ENCODE assay signal across 17 mouse cellular contexts in the genomic region with DNA sequence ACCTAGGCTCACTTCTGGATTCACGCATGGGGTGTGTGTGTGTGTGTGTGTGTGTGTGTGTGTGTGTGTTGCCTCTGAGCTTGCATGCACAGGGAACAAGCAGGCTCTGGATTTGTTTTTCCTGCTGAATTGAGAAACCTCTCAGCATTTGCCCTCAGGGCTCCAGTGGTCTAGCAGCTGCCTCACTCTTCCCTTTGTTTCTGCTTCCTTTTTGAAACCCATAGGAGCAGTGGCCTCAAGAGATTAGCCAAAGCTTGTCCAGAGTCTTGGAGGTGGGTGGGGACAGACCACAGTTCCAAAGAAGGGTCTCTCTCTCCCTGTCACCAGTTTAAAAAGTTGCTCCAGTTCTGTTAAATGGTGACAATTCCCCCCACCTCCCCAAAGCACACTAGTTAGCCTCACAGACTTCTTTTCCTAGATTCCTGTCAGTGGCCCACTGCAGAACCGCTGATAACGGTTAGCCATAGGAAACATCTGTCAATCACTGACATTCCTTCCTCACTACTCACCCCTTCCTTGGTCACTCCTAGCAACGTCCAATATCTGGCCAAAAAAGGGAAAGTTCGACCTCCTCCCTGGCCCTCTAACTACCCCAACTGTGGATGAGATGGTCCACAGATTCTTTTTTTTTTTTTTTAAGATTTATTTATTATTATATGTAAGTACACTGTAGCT. TPM values are rescaled to one million over a fixed set of nuclear protein-coding genes. Genes with fewer than 3 reads are reported as not detected.
A peak's percentile ranks its signal among the peaks of the same experiment; 100 is the strongest.
DNase-seq lines count a peak whose midpoint lies in the region; ATAC-seq lines count a peak whose summit lies in the region.
"Had no signal": no experiment of that assay in that cellular context is flagged by ENCODE, and none has a peak within 500 bp of the region (broad histone marks: within the 10 kb centered on the region; RNA-seq: fewer than 3 reads in every experiment).

No protein-coding gene starts in this region.

- DNase-seq in forebrain, embryonic 10.5 days (ENCODE audit: extremely low spot score, low spot score): no peak
- DNase-seq in forebrain, embryonic 11.5 days (ENCODE audit: low spot score): no peak
- peak; percentile 29 for DNase-seq in midbrain, embryonic 10.5 days (ENCODE audit: low spot score)
- DNase-seq in ZHBTc4 (ENCODE audit: low read depth, low spot score): peak; percentile 64
- DNase-seq in urinary bladder, postnatal 4 days (ENCODE audit: low spot score in 2 of 2): no peak
- no peak for DNase-seq in B cell, adult 2 months
- DNase-seq: adrenal gland, postnatal 14 days; cerebellum, postnatal 36 days; heart, adult 2 months; kidney, adult 8-10 months; lung, postnatal 36 days; right cerebral cortex, postnatal 4 days had no signal

- peak overlapping the region; percentile 35; the same call in 1 of the 2 replicates for H3K27ac ChIP-seq in forebrain, embryonic 10.5 days
- H3K27ac ChIP-seq in forebrain, embryonic 11.5 days (ENCODE audit: low read depth, low read length): no peak overlapping the region
- H3K27ac ChIP-seq in midbrain, embryonic 10.5 days (replicated peaks): peak overlapping the region; percentile 64
- no peak overlapping the region for H3K27ac ChIP-seq in midbrain, embryonic 16.5 days (ENCODE audit: low read length)
- H3K27ac ChIP-seq in limb, embryonic 12.5 days: peak overlapping the region; percentile 17; the same call in 1 of the 2 replicates
- H3K27ac ChIP-seq: heart, adult 2 months; liver, embryonic 14.5 days had no signal

- no peak overlapping the region for H3K4me3 ChIP-seq in forebrain, embryonic 10.5 days
- H3K4me3 ChIP-seq in forebrain, embryonic 11.5 days (ENCODE audit: low read depth, low read length): no peak overlapping the region
- H3K4me3 ChIP-seq in midbrain, embryonic 10.5 days: no peak overlapping the region
- H3K4me3 ChIP-seq in midbrain, embryonic 16.5 days (ENCODE audit: low read depth, low read length): no peak overlapping the region
- H3K4me3 ChIP-seq in limb, embryonic 12.5 days (replicated peaks): no peak overlapping the region
- H3K4me3 ChIP-seq: heart, adult 2 months had no signal

- no peaks in the 10 kb centered on the region for H3K27me3 ChIP-seq in forebrain, embryonic 10.5 days (ENCODE audit: poor library complexity, severe bottlenecking)
- H3K27me3 ChIP-seq in forebrain, embryonic 11.5 days (ENCODE audit: control insufficient read depth, insufficient read depth, low read length): no peaks in the 10 kb centered on the region
- H3K27me3 ChIP-seq in midbrain, embryonic 10.5 days (ENCODE audit: low read depth, poor library complexity, severe bottlenecking): no peaks in the 10 kb centered on the region
- no peaks in the 10 kb centered on the region for H3K27me3 ChIP-seq in midbrain, embryonic 16.5 days (ENCODE audit: control insufficient read depth, insufficient read depth, low read depth, low read length)
- H3K27me3 ChIP-seq in limb, embryonic 12.5 days: no peaks in the 10 kb centered on the region
- H3K27me3 ChIP-seq: Patski had no signal

- no peak for ATAC-seq in forebrain, embryonic 11.5 days (replicated peaks; ENCODE audit: low FRiP score)
- no peak for ATAC-seq in midbrain, embryonic 16.5 days
- no peak; the same call in 1 of the 2 replicates for ATAC-seq in limb, embryonic 12.5 days (ENCODE audit: insufficient number of reproducible peaks, insufficient read depth, low FRiP score, low TSS enrichment, low read depth)
- ATAC-seq: hindbrain, embryonic 16.5 days; Patski had no signal

- H3K9ac ChIP-seq in forebrain, embryonic 11.5 days (ENCODE audit: low read length): no peak overlapping the region
- no peak overlapping the region for H3K9ac ChIP-seq in midbrain, embryonic 16.5 days (ENCODE audit: low read depth, low read length)
- no peak overlapping the region for H3K9ac ChIP-seq in limb, embryonic 12.5 days (replicated peaks)
- H3K9ac ChIP-seq: liver, embryonic 14.5 days had no signal

- H3K36me3 ChIP-seq in forebrain, embryonic 10.5 days (replicated peaks): no peaks in the 10 kb centered on the region
- no peaks in the 10 kb centered on the region for H3K36me3 ChIP-seq in forebrain, embryonic 11.5 days (ENCODE audit: control insufficient read depth, insufficient read depth, low read length)
- H3K36me3 ChIP-seq in midbrain, embryonic 10.5 days: no peaks in the 10 kb centered on the region
- no peaks in the 10 kb centered on the region for H3K36me3 ChIP-seq in midbrain, embryonic 16.5 days (ENCODE audit: control insufficient read depth, insufficient read depth, low read length)
- no peaks in the 10 kb centered on the region for H3K36me3 ChIP-seq in limb, embryonic 12.5 days

- H3K9me3 ChIP-seq in forebrain, embryonic 10.5 days: no peaks in the 10 kb centered on the region
- no peaks in the 10 kb centered on the region for H3K9me3 ChIP-seq in forebrain, embryonic 11.5 days (ENCODE audit: control insufficient read depth, low read length)
- no peaks in the 10 kb centered on the region for H3K9me3 ChIP-seq in midbrain, embryonic 10.5 days (replicated peaks)
- H3K9me3 ChIP-seq in midbrain, embryonic 16.5 days (replicated peaks; ENCODE audit: control insufficient read depth, low read length, poor library complexity, severe bottlenecking): no peaks in the 10 kb centered on the region
- H3K9me3 ChIP-seq in limb, embryonic 12.5 days: no peaks in the 10 kb centered on the region

- no peak overlapping the region for H3K4me2 ChIP-seq in forebrain, embryonic 11.5 days (ENCODE audit: low read depth, low read length, severe bottlenecking)
- H3K4me2 ChIP-seq in midbrain, embryonic 16.5 days (ENCODE audit: low read length): no peak overlapping the region
- no peak overlapping the region for H3K4me2 ChIP-seq in limb, embryonic 12.5 days

- WGBS in forebrain, embryonic 10.5 days: 37% methylated on average over 5 of the region's 5 CpGs
- WGBS in forebrain, embryonic 11.5 days: 42% methylated on average over 5 of the region's 5 CpGs
- 31% methylated on average over 5 of the region's 5 CpGs for WGBS in midbrain, embryonic 10.5 days
- 36% methylated on average over 5 of the region's 5 CpGs for WGBS in midbrain, embryonic 16.5 days
- 56% methylated on average over 5 of the region's 5 CpGs for WGBS in limb, embryonic 12.5 days

- peaks cover 28% of the 10 kb centered on the region for H3K4me1 ChIP-seq in forebrain, embryonic 10.5 days
- H3K4me1 ChIP-seq in forebrain, embryonic 11.5 days (replicated peaks; ENCODE audit: control insufficient read depth, insufficient read depth, low read length): peaks cover 5% of the 10 kb centered on the region; the same call in 1 of the 2 replicates
- H3K4me1 ChIP-seq in midbrain, embryonic 10.5 days: peaks cover 32% of the 10 kb centered on the region
- H3K4me1 ChIP-seq in midbrain, embryonic 16.5 days (ENCODE audit: control insufficient read depth, insufficient read depth, low read length): no peaks in the 10 kb centered on the region
- peaks cover 7% of the 10 kb centered on the region for H3K4me1 ChIP-seq in limb, embryonic 12.5 days (replicated peaks)

RNA-seq across cellular contexts. Expression of a gene that starts 24.1 kb away (rescaled TPM):
- 6.4 TPM in 2 replicates for polyA plus RNA-seq in forebrain, embryonic 10.5 days (2016; fragmentation: Nextera tagmentation; extraction: Ambion mirVana)
- polyA plus RNA-seq in forebrain, embryonic 11.5 days (2014; fragmentation: Nextera tagmentation; extraction: Ambion mirVana): 5.1 and 7.2 TPM in 2 replicates
- polyA plus RNA-seq in midbrain, embryonic 10.5 days (2016; fragmentation: Nextera tagmentation; extraction: Ambion mirVana): 5.0 and 6.0 TPM in 2 replicates
- polyA plus RNA-seq in midbrain, embryonic 16.5 days (2015; fragmentation: Nextera tagmentation; extraction: Ambion mirVana): 6.1 and 6.4 TPM in 2 replicates
- 7.8 and 8.8 TPM in 2 replicates for polyA plus RNA-seq in limb, embryonic 12.5 days (2016; fragmentation: Nextera tagmentation; extraction: Ambion mirVana)

Comparison
In these comparisons a context has a peak if more than half of its experiments do, and no peak if none do; other contexts are left out.
1. H3K27ac ChIP-seq: peak in forebrain, embryonic 10.5 days (single experiment), midbrain, embryonic 10.5 days (single experiment) and limb, embryonic 12.5 days (single experiment); none in forebrain, embryonic 11.5 days (single experiment) and midbrain, embryonic 16.5 days (single experiment).
2. DNase-seq: peak in midbrain, embryonic 10.5 days (single experiment) and ZHBTc4 (single experiment); none in forebrain, embryonic 10.5 days (single experiment), forebrain, embryonic 11.5 days (single experiment), urinary bladder, postnatal 4 days (0 of 2) and B cell, adult 2 months (0 of 2).